Mouse (Mus musculus): ENCODE results near the gene Gm8212.
"Not testable (repeated sequence)": the region's sequence is repeated elsewhere in the genome, so short reads cannot be mapped to it uniquely, and the experiment has no call there.

Gm8212 gene

DNA sequence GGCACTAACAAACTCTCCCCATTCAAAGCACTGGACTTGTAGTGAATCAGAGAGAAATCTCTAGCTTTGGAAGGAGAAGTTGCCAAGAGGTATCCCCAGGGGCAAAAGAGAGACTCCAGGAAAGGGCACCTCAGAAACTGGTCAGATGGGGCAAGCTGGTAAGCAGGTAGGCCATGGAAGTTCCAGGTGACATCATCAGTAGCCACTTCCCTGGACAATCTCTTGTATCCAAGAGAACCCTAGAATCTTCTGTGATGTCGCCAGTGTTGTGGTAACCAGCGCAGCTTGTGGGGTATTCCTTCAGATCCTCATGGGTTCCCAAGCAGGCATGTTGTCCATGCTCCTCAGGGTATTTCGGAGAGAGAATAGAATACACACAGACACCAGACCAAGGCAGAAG lies at the start of gene Gm8212:
Gm8212 (plus strand) TSS at position 301 of the 400 bp plus-strand sequence.
- not testable (repeated sequence) for DNase-seq

DNA sequence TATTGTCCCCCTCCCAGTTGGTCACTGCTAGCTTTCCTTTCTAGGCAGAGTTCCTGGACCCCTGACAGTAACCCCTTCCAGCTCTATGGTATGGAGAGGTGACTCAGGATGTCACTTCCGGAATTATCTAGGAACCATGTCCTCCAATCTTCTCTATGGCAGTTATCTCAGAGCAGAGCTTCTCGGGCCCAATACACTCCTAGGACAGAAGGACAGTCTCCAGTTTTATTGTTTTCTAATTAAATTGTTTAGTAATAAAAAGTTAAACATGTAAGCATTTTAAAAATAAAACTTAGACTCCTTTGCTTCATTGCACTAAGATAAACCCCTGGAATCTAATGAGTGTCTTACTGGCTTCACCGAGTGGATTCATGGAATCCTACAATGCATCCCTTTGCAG lies 15.7 kb downstream of the Gm8212 start, which contains the start of gene 4930503E14Rik:
4930503E14Rik (minus strand) TSS at position 101 of the 400 bp plus-strand sequence.
- not testable (repeated sequence) for DNase-seq

DNA sequence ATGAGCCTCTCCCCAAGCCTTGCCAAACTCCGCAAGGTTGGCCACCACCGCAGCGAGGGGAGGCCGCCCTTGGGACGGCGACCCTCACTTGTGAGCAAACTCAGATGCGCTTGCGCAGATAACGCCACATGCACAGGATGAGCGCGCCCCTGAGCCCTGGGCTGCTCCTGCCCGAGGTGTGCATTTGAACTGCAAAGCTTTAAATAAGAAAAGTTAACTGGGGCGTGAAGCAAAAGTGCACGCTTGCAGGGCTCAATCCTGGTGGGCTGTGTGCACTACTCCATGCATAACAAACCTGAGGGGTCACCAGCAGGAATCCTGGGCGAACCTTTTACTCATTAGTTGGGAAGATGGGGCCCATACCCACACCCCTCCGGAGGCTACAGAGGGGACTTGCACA lies 50.6 kb downstream of the Gm8212 start:
- DNase-seq: no peak
